Mouse (Mus musculus) myocyte (in vitro differentiated cells): ENCODE measurements at regions not wholly inside any gene's neighbourhood (a gene's known extent, or its start where the extent isn't known, plus 50 kb on each side); places are given as distances from the start of the nearest gene placed in this dataset.

Source experiments
- CEBPB ChIP-seq: IDR thresholded peaks from 2 replicates; pipeline ENCODE4 v1.6.1; 2011; ENCODE audit warnings: mild to moderate bottlenecking, moderate library complexity; ENCODE audit not compliant: poor library complexity, insufficient read depth, severe bottlenecking
- E2F4 ChIP-seq: IDR thresholded peaks from one replicate; pipeline ENCODE4 v1.6.1; 2011; ENCODE audit warnings: mild to moderate bottlenecking, control low read depth, moderate library complexity; ENCODE audit not compliant: insufficient read depth
- MAX ChIP-seq: IDR thresholded peaks from one replicate; pipeline ENCODE4 v1.6.1; 2011; ENCODE audit warnings: low read depth, mild to moderate bottlenecking, control low read depth
- MYOD1 ChIP-seq, 3 experiments: IDR thresholded peaks; one replicate each; pipeline ENCODE4 v1.6.1; 2011; ENCODE audit warnings: control low read depth in 2 of 3, low read depth in 2 of 3, mild to moderate bottlenecking in 2 of 3, moderate library complexity in 1 of 3; ENCODE audit not compliant: insufficient read length in 2 of 3, control insufficient read depth in 1 of 3
- MYOG ChIP-seq, 3 experiments: IDR thresholded peaks; one replicate each; pipeline ENCODE4 v1.6.1; 2011; ENCODE audit warnings: control low read depth in 2 of 3, low read depth in 2 of 3, mild to moderate bottlenecking in 2 of 3; ENCODE audit not compliant: insufficient read length in 2 of 3, control insufficient read depth in 1 of 3, insufficient read depth in 1 of 3
- POLR2A ChIP-seq: IDR thresholded peaks from one replicate; pipeline ENCODE4 v1.6.1; 2011; ENCODE audit warnings: low read depth, mild to moderate bottlenecking, control low read depth, moderate library complexity; ENCODE audit not compliant: insufficient read length
- POLR2AphosphoS2 ChIP-seq: IDR thresholded peaks from one replicate; pipeline ENCODE4 v1.6.1; 2011; ENCODE audit warnings: low read depth, control low read depth; ENCODE audit not compliant: insufficient read length
- REST ChIP-seq: IDR thresholded peaks from one replicate; pipeline ENCODE4 v1.6.1; 2011; ENCODE audit warnings: mild to moderate bottlenecking, control low read depth, moderate library complexity; ENCODE audit not compliant: insufficient read depth, insufficient read length
- SRF ChIP-seq: IDR thresholded peaks from one replicate; pipeline ENCODE4 v1.6.1; 2011; ENCODE audit warnings: low read depth; ENCODE audit not compliant: control insufficient read depth, insufficient read length
- TCF12 ChIP-seq: IDR thresholded peaks from one replicate; pipeline ENCODE4 v1.6.1; 2011; ENCODE audit warnings: mild to moderate bottlenecking, control low read depth; ENCODE audit not compliant: poor library complexity, insufficient read depth, severe bottlenecking
- TCF3 ChIP-seq: IDR thresholded peaks from one replicate; pipeline ENCODE4 v1.6.1; 2011; ENCODE audit warnings: low read depth, control low read depth; ENCODE audit not compliant: insufficient read length
- USF1 ChIP-seq: IDR thresholded peaks from one replicate; pipeline ENCODE4 v1.6.1; 2011; ENCODE audit warnings: low read depth, mild to moderate bottlenecking, control low read depth, moderate library complexity

GRCm38 (mm10) chr1:56226314-56227008, 410.8 kb downstream of the Hsfy2 start:
- TF ChIP-seq POLR2A (no peak), TCF12 (no peak), MAX (no peak), CEBPB (no peak), SRF (no peak), USF1 (no peak), E2F4 (no peak), MYOG (IDR thresholded peaks at IDR 0.05; ENCODE audit: control insufficient read depth in 1 of 3, insufficient read depth in 1 of 3, insufficient read length in 2 of 3, low read depth in 2 of 3) (no peak), MYOD1 (IDR thresholded peaks at IDR 0.05; ENCODE audit: control insufficient read depth in 1 of 3, insufficient read length in 2 of 3, low read depth in 2 of 3) (no peak), POLR2AphosphoS2 (no peak), TCF3 (no peak), REST (no peak)
